Mouse (Mus musculus): Measurements from ENCODE around the gene Csf2rb2. TPM values are rescaled to one million over a fixed set of nuclear protein-coding genes. Genes with fewer than 3 reads are reported as not detected.
A peak's percentile ranks its signal among the peaks of the same experiment; 100 is the strongest.
"Not testable (repeated sequence)": the region's sequence is repeated elsewhere in the genome, so short reads cannot be mapped to it uniquely, and the experiment has no call there.

Gene Csf2rb2
- polyA plus RNA-seq, 1 experiment from 2014 or later, result 0.12 TPM

- Histone ChIP-seq H3K9me3 (ENCODE audit: low read length) (no peaks in the 10 kb centered on the region), H3K4me3 (ENCODE audit: low read length) (no peak overlapping the region), H3K36me3 (ENCODE audit: insufficient read depth, low read length) (no peaks in the 10 kb centered on the region), H3K4me2 (replicated peaks; ENCODE audit: low read depth, low read length) (no peak overlapping the region), H3K27ac (ENCODE audit: low read length) (no peak overlapping the region), H3K4me1 (ENCODE audit: insufficient read depth, low read length) (no peaks in the 10 kb centered on the region), H3K9ac (replicated peaks; ENCODE audit: low read length) (no peak overlapping the region), H3K27me3 (ENCODE audit: insufficient read depth, low read length) (no peaks in the 10 kb centered on the region)
- 81% methylated on average over 3 of the region's 3 CpGs for WGBS
- ATAC-seq (ENCODE audit: low FRiP score, low TSS enrichment), result no peak
Measured at GRCm38 (mm10) chr15:78299641-78300040, 5.9 kb downstream of the Csf2rb2 start.

- no peak overlapping the region for H3K4me2 ChIP-seq (replicated peaks; ENCODE audit: low read depth, low read length)
- 83% methylated on average over 1 of the region's 1 CpGs for WGBS
- H3K36me3 ChIP-seq (ENCODE audit: insufficient read depth, low read length), result no peaks in the 10 kb centered on the region
- H3K4me1 ChIP-seq (ENCODE audit: insufficient read depth, low read length), result no peaks in the 10 kb centered on the region
- H3K27ac ChIP-seq (ENCODE audit: low read length), result no peak overlapping the region
- H3K9ac ChIP-seq (replicated peaks; ENCODE audit: low read length), result no peak overlapping the region
- no peak for ATAC-seq (ENCODE audit: low FRiP score, low TSS enrichment)
- H3K27me3 ChIP-seq (ENCODE audit: insufficient read depth, low read length), result no peaks in the 10 kb centered on the region
- no peak overlapping the region for H3K4me3 ChIP-seq (ENCODE audit: low read length)
- no peaks in the 10 kb centered on the region for H3K9me3 ChIP-seq (ENCODE audit: low read length)
Measured at GRCm38 (mm10) chr15:78298558-78298957, 7.0 kb downstream of the Csf2rb2 start.

- H3K4me3 ChIP-seq (ENCODE audit: low read length), result no peak overlapping the region
- no peaks in the 10 kb centered on the region for H3K9me3 ChIP-seq (ENCODE audit: low read length)
- H3K36me3 ChIP-seq (ENCODE audit: insufficient read depth, low read length), result no peaks in the 10 kb centered on the region
- no peak overlapping the region for H3K27ac ChIP-seq (ENCODE audit: low read length)
- 78% methylated on average over 4 of the region's 4 CpGs for WGBS
- no peak for ATAC-seq (ENCODE audit: low FRiP score, low TSS enrichment)
- H3K4me1 ChIP-seq (ENCODE audit: insufficient read depth, low read length), result peaks cover 4% of the 10 kb centered on the region; the same call in 1 of the 2 replicates
- H3K4me2 ChIP-seq (replicated peaks; ENCODE audit: low read depth, low read length), result no peak overlapping the region
- H3K9ac ChIP-seq (replicated peaks; ENCODE audit: low read length), result no peak overlapping the region
- H3K27me3 ChIP-seq (ENCODE audit: insufficient read depth, low read length), result no peaks in the 10 kb centered on the region
Measured at GRCm38 (mm10) chr15:78293716-78294115, 11.8 kb downstream of the Csf2rb2 start.

GRCm38 (mm10) chr15:78293228-78293627 lies 12.3 kb downstream of the Csf2rb2 start:
- H3K4me1 ChIP-seq (ENCODE audit: insufficient read depth, low read length); H3K9me3 ChIP-seq (ENCODE audit: low read length); H3K4me3 ChIP-seq (ENCODE audit: low read length); H3K9ac ChIP-seq (replicated peaks; ENCODE audit: low read length); ATAC-seq (ENCODE audit: low FRiP score, low TSS enrichment); H3K36me3 ChIP-seq (ENCODE audit: insufficient read depth, low read length); H3K4me2 ChIP-seq (replicated peaks; ENCODE audit: low read depth, low read length); H3K27me3 ChIP-seq (ENCODE audit: insufficient read depth, low read length): not testable (repeated sequence)
- H3K27ac ChIP-seq (ENCODE audit: low read length), result 0 out of 2 replicates have a peak overlapping the region, but pooled peaks have one; percentile 29
- 4% methylated on average over 2 of the region's 2 CpGs for WGBS

GRCm38 (mm10) chr15:78289775-78290174 lies 15.7 kb downstream of the Csf2rb2 start:
- WGBS, result 24% methylated on average over 5 of the region's 5 CpGs
- not testable (repeated sequence) for H3K27ac ChIP-seq (ENCODE audit: low read length)
- ATAC-seq (ENCODE audit: low FRiP score, low TSS enrichment), result 0 out of 2 replicates have a peak, but pooled peaks have one; percentile 53

GRCm38 (mm10) chr15:78287941-78288340 lies 17.6 kb downstream of the Csf2rb2 start:
- Histone ChIP-seq H3K4me1 (ENCODE audit: insufficient read depth, low read length) (peaks cover 3% of the 10 kb centered on the region; the same call in 1 of the 2 replicates), H3K27me3 (ENCODE audit: insufficient read depth, low read length) (no peaks in the 10 kb centered on the region), H3K9me3 (ENCODE audit: low read length) (no peaks in the 10 kb centered on the region), H3K4me3 (ENCODE audit: low read length) (no peak overlapping the region), H3K36me3 (ENCODE audit: insufficient read depth, low read length) (no peaks in the 10 kb centered on the region), H3K4me2 (replicated peaks; ENCODE audit: low read depth, low read length) (no peak overlapping the region), H3K9ac (replicated peaks; ENCODE audit: low read length) (no peak overlapping the region), H3K27ac (ENCODE audit: low read length) (no peak overlapping the region)
- WGBS, result 79% methylated on average over 5 of the region's 5 CpGs
- ATAC-seq (ENCODE audit: low FRiP score, low TSS enrichment), result no peak

More at GRCm38 (mm10) chr15:78289775-78290174, 15.7 kb downstream of the Csf2rb2 start:
- H3K4me1 ChIP-seq (ENCODE audit: insufficient read depth, low read length); H3K4me2 ChIP-seq (replicated peaks; ENCODE audit: low read depth, low read length); H3K36me3 ChIP-seq (ENCODE audit: insufficient read depth, low read length); H3K4me3 ChIP-seq (ENCODE audit: low read length); H3K9me3 ChIP-seq (ENCODE audit: low read length); H3K9ac ChIP-seq (replicated peaks; ENCODE audit: low read length); H3K27me3 ChIP-seq (ENCODE audit: insufficient read depth, low read length): not testable (repeated sequence)

GRCm38 (mm10) chr15:78278308-78278707 lies 27.2 kb downstream of the Csf2rb2 start:
- H3K27ac ChIP-seq (ENCODE audit: low read length), result no peak overlapping the region
- ATAC-seq (ENCODE audit: low FRiP score, low TSS enrichment), result no peak
- no peaks in the 10 kb centered on the region for H3K27me3 ChIP-seq (ENCODE audit: insufficient read depth, low read length)
- H3K9ac ChIP-seq (replicated peaks; ENCODE audit: low read length), result no peak overlapping the region
- no peaks in the 10 kb centered on the region for H3K9me3 ChIP-seq (ENCODE audit: low read length)
- 60% methylated on average over 2 of the region's 2 CpGs for WGBS
- no peak overlapping the region for H3K4me2 ChIP-seq (replicated peaks; ENCODE audit: low read depth, low read length)
- H3K4me1 ChIP-seq (ENCODE audit: insufficient read depth, low read length), result no peaks in the 10 kb centered on the region
- no peaks in the 10 kb centered on the region for H3K36me3 ChIP-seq (ENCODE audit: insufficient read depth, low read length)
- H3K4me3 ChIP-seq (ENCODE audit: low read length), result no peak overlapping the region

- H3K4me1 ChIP-seq (ENCODE audit: insufficient read depth, low read length), result no peaks in the 10 kb centered on the region
- H3K27ac ChIP-seq (ENCODE audit: low read length), result no peak overlapping the region
- H3K27me3 ChIP-seq (ENCODE audit: insufficient read depth, low read length), result no peaks in the 10 kb centered on the region
- no peak overlapping the region for H3K9ac ChIP-seq (replicated peaks; ENCODE audit: low read length)
- H3K9me3 ChIP-seq (ENCODE audit: low read length), result no peaks in the 10 kb centered on the region
- H3K4me2 ChIP-seq (replicated peaks; ENCODE audit: low read depth, low read length), result no peak overlapping the region
- H3K36me3 ChIP-seq (ENCODE audit: insufficient read depth, low read length), result no peaks in the 10 kb centered on the region
- H3K4me3 ChIP-seq (ENCODE audit: low read length), result no peak overlapping the region
- ATAC-seq (ENCODE audit: low FRiP score, low TSS enrichment), result no peak
Measured at GRCm38 (mm10) chr15:78271208-78271607, 34.3 kb downstream of the Csf2rb2 start.

GRCm38 (mm10) chr15:78267865-78268264 lies 37.7 kb downstream of the Csf2rb2 start:
- Histone ChIP-seq H3K9me3 (ENCODE audit: low read length) (0 out of 2 replicates have a peak, but pooled peaks cover 2% of the 10 kb centered on the region), H3K27ac (ENCODE audit: low read length) (no peak overlapping the region), H3K4me1 (ENCODE audit: insufficient read depth, low read length) (no peaks in the 10 kb centered on the region), H3K27me3 (ENCODE audit: insufficient read depth, low read length) (no peaks in the 10 kb centered on the region), H3K4me3 (ENCODE audit: low read length) (no peak overlapping the region), H3K9ac (replicated peaks; ENCODE audit: low read length) (no peak overlapping the region), H3K4me2 (replicated peaks; ENCODE audit: low read depth, low read length) (no peak overlapping the region), H3K36me3 (ENCODE audit: insufficient read depth, low read length) (no peaks in the 10 kb centered on the region)
- no peak for ATAC-seq (ENCODE audit: low FRiP score, low TSS enrichment)
- WGBS, result 73% methylated on average over 4 of the region's 4 CpGs

- H3K27ac ChIP-seq (ENCODE audit: low read length), result no peak overlapping the region
- no peak overlapping the region for H3K9ac ChIP-seq (replicated peaks; ENCODE audit: low read length)
- whole genome bisulfite sequencing, result 72% methylated on average over 10 of the region's 10 CpGs
- ATAC-seq (ENCODE audit: low FRiP score, low TSS enrichment), result no peak
- no peaks in the 10 kb centered on the region for H3K27me3 ChIP-seq (ENCODE audit: insufficient read depth, low read length)
- H3K4me2 ChIP-seq (replicated peaks; ENCODE audit: low read depth, low read length), result no peak overlapping the region
- 0 out of 2 replicates have a peak, but pooled peaks cover 2% of the 10 kb centered on the region for H3K9me3 ChIP-seq (ENCODE audit: low read length)
- no peaks in the 10 kb centered on the region for H3K36me3 ChIP-seq (ENCODE audit: insufficient read depth, low read length)
- no peak overlapping the region for H3K4me3 ChIP-seq (ENCODE audit: low read length)
- no peaks in the 10 kb centered on the region for H3K4me1 ChIP-seq (ENCODE audit: insufficient read depth, low read length)
Measured at GRCm38 (mm10) chr15:78267441-78267840, 38.1 kb downstream of the Csf2rb2 start.

Data from kidney, embryonic 16.5 days (tissue).